Mouse (Mus musculus) lung, embryonic 15.5 days (tissue): ENCODE results near the gene Rps27l. TPM values are rescaled to one million over a fixed set of nuclear protein-coding genes. Genes with fewer than 3 reads are reported as not detected.

Source experiments
- ATAC-seq: fragments of 200-750 bp; cut with Nextera tagmentation; 2 replicates; pipeline ENCODE4 v1.8.0; 2017; ENCODE audit warnings: moderate number of reproducible peaks, borderline replicate concordance; ENCODE audit not compliant: low FRiP score, low TSS enrichment; ENCODE audit errors: extremely low read depth
- H3K27ac ChIP-seq: fragments of 300-500 bp; sonication (generic); 2 replicates; pipeline ENCODE4 v1.5.1; 2015; ENCODE audit warnings: moderate library complexity, mild to moderate bottlenecking, inconsistent platforms
- H3K27me3 ChIP-seq: fragments of 300-500 bp; sonication (generic); 2 replicates; pipeline ENCODE4 v1.6.1; 2015; ENCODE audit warnings: inconsistent platforms
- H3K36me3 ChIP-seq: fragments of 300-500 bp; sonication (generic); 2 replicates; pipeline ENCODE4 v1.6.1; 2015; ENCODE audit warnings: inconsistent platforms
- H3K4me1 ChIP-seq: fragments of 300-500 bp; sonication (generic); 2 replicates; pipeline ENCODE4 v1.6.1; 2015; ENCODE audit warnings: inconsistent platforms
- H3K4me2 ChIP-seq: fragments of 300-500 bp; sonication (generic); 2 replicates; pipeline ENCODE4 v1.6.1; 2015; ENCODE audit warnings: inconsistent platforms, mild to moderate bottlenecking, moderate library complexity
- H3K4me3 ChIP-seq: fragments of 300-500 bp; sonication (generic); 2 replicates; pipeline ENCODE4 v1.5.1; 2015; ENCODE audit warnings: mild to moderate bottlenecking, inconsistent platforms
- H3K9ac ChIP-seq: fragments of 300-500 bp; sonication (generic); 2 replicates; pipeline ENCODE4 v1.6.1; 2015; ENCODE audit warnings: inconsistent platforms
- H3K9me3 ChIP-seq: fragments of 300-500 bp; sonication (generic); 2 replicates; pipeline ENCODE4 v1.6.1; 2016; ENCODE audit warnings: inconsistent platforms
- WGBS: fragments of 180-500 bp; shearing (Covaris S2); methylation state at CpG from one replicate; pipeline ENCODE4 v1.1.7; 2015; 5-methylcytosine and 5-hydroxymethylcytosine counted together
- polyA plus RNA-seq: library from polyadenylated mRNA; unstranded; fragments of >200 nt; fragmentation: Nextera tagmentation; extraction: Ambion mirVana; gene quantifications from 2 replicates; pipeline ENCODE4 v1.2.1, GENCODE M21; 2015

The Rps27l gene
- 602 and 647 TPM in 2 replicates for polyA plus RNA-seq

- Histone ChIP-seq H3K27me3 (no peaks in the 10 kb centered on the region), H3K36me3 (peaks cover 12% of the 10 kb centered on the region), H3K9ac (peak within 1 kb of the TSS; percentile 87), H3K27ac (peak within 1 kb of the TSS; percentile 93), H3K4me2 (peak within 1 kb of the TSS; percentile 76), H3K4me3 (peak within 1 kb of the TSS; percentile 82), H3K4me1 (peaks cover 12% of the 10 kb centered on the region; the same call in 1 of the 2 replicates), H3K9me3 (no peaks in the 10 kb centered on the region)
- WGBS: under 1% methylated on average over 77 of the region's 77 CpGs
- ATAC-seq: peak; percentile 98
Observed at GRCm38 (mm10) chr9:66945647-66946641, at the start of gene Rps27l. Gene Rps27l, plus strand, starts transcription at chr9:66946086.

GRCm38 (mm10) chr9:66896951-66897350, 48.9 kb upstream of the Rps27l start:
- Histone ChIP-seq H3K9me3 (no peaks in the 10 kb centered on the region), H3K27me3 (no peaks in the 10 kb centered on the region), H3K4me2 (no peak overlapping the region), H3K4me1 (peaks cover 6% of the 10 kb centered on the region), H3K27ac (no peak overlapping the region), H3K36me3 (no peaks in the 10 kb centered on the region), H3K4me3 (no peak overlapping the region), H3K9ac (no peak overlapping the region)
- ATAC-seq: no peak
- WGBS: 63% methylated on average over 6 of the region's 6 CpGs

- no peak overlapping the region for H3K27ac ChIP-seq
- 72% methylated on average over 6 of the region's 6 CpGs for WGBS
- no peaks in the 10 kb centered on the region for H3K9me3 ChIP-seq
- no peak for ATAC-seq
- H3K9ac ChIP-seq: no peak overlapping the region
- no peak overlapping the region for H3K4me2 ChIP-seq
- H3K4me1 ChIP-seq: peaks cover 6% of the 10 kb centered on the region
- no peaks in the 10 kb centered on the region for H3K36me3 ChIP-seq
- H3K4me3 ChIP-seq: no peak overlapping the region
- H3K27me3 ChIP-seq: no peaks in the 10 kb centered on the region
Observed at GRCm38 (mm10) chr9:66897851-66898250, 48.0 kb upstream of the Rps27l start.

DNA sequence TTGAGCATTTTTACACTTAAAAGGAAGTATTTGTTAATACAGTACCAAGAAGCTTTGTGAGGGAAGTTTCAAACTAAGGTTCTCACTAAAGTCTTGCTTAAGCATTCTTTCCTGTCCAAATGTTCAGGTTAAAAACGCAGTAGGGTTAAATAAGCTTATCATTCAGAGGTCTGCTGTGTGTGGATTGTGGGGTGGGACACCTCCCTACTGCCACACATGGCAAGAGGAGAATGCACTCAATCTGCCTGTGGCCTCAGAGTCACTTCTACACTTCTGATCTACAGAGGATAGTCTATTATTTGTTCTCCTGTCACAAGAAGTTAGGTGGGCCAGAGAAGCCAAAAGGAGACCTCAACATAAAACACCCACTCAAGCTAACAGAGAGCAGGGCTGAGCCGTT, 46.8 kb upstream of the Rps27l start:
- ATAC-seq: no peak

DNA sequence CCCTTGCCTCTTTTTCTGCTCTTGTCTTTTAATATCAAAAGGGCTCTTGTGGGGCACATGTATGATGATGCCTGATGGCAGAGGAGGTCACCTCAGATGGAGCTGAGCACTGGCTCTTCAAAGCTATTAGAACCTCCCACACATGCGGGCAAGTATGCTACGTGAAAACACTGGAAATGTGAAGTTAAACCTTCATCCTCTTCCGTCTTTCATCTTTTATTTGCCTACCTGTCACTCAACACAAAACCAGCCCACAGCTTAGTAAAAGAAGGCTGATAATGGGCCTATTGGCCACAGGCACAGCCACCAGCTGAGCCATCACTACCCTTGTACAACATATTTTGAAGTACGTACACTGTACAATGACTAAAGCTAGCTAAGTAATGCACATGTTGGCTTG, 46.4 kb upstream of the Rps27l start:
- Histone ChIP-seq H3K27ac (no peak overlapping the region), H3K9me3 (no peaks in the 10 kb centered on the region), H3K4me3 (no peak overlapping the region), H3K4me2 (no peak overlapping the region), H3K9ac (no peak overlapping the region), H3K36me3 (0 out of 2 replicates have a peak, but pooled peaks cover 2% of the 10 kb centered on the region), H3K27me3 (no peaks in the 10 kb centered on the region), H3K4me1 (peaks cover 6% of the 10 kb centered on the region)
- WGBS: 66% methylated on average over 4 of the region's 4 CpGs
- no peak for ATAC-seq

More for the DNA sequence above, 46.8 kb upstream of the Rps27l start:
- no peak overlapping the region for H3K9ac ChIP-seq
- 65% methylated on average over 2 of the region's 2 CpGs for WGBS
- no peak overlapping the region for H3K4me3 ChIP-seq
- H3K9me3 ChIP-seq: no peaks in the 10 kb centered on the region
- H3K27ac ChIP-seq: no peak overlapping the region
- 0 out of 2 replicates have a peak, but pooled peaks cover 2% of the 10 kb centered on the region for H3K36me3 ChIP-seq
- no peak overlapping the region for H3K4me2 ChIP-seq
- no peaks in the 10 kb centered on the region for H3K27me3 ChIP-seq
- peaks cover 6% of the 10 kb centered on the region for H3K4me1 ChIP-seq

DNA sequence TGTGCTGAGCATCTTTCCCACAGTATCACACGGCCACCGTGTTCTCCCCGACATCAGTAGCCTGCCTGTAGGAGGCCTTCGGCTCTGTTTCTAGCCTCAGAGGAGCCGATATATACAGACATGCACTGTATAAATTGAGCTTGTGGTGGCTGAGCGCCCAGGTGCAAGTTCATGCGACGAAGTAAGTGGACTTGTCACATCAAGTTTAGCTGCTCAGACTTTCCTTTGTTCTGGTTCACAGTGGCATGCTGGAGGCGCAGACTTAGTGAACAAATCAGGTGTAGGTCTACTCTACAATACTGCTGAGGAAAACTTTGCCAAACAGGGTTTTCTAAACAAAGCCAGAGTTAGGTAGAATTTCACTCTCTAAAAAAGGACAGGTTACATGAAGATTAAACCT, 39.9 kb upstream of the Rps27l start:
- Histone ChIP-seq H3K36me3 (0 out of 2 replicates have a peak, but pooled peaks cover 2% of the 10 kb centered on the region), H3K4me3 (no peak overlapping the region), H3K4me1 (peaks cover 17% of the 10 kb centered on the region), H3K9ac (no peak overlapping the region), H3K27me3 (no peaks in the 10 kb centered on the region), H3K4me2 (no peak overlapping the region), H3K27ac (no peak overlapping the region), H3K9me3 (no peaks in the 10 kb centered on the region)
- no peak for ATAC-seq
- WGBS: 67% methylated on average over 9 of the region's 9 CpGs

GRCm38 (mm10) chr9:66907126-66907525, 38.8 kb upstream of the Rps27l start:
- 85% methylated on average over 8 of the region's 8 CpGs for WGBS
- no peak for ATAC-seq

DNA sequence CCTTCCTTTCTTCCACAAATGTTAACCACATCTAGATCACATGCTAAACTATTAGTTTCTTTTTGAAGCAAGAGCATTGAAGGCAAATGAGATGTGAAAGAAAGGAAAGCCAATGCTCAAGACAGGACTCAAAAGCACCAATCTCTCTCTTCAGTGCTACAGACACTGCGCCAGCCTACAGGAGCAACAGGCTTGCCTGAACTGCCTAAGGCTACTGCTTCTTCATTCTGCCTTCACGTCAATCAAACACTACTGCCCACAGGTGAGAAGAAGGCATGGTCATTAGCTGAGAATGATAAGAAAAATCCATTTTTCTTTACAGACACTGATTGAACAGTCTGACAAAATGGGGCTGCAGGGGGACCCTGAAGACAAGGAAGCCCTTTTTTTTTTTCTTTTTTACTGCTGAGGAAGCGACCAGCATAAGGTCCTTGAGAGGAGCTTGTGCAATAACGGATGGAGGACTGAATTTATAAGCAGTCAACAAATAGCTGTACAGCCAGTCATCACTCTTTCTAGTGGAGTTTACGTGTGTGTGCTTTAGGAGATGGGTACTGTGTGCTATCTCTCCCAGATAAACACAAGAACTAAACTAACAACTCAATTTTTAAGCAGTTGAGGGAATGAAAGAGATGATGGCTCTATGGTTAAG, 38.0 kb upstream of the Rps27l start:
- no peaks in the 10 kb centered on the region for H3K27me3 ChIP-seq
- peaks cover 17% of the 10 kb centered on the region for H3K4me1 ChIP-seq
- no peak overlapping the region for H3K27ac ChIP-seq
- no peak for ATAC-seq
- H3K36me3 ChIP-seq: 0 out of 2 replicates have a peak, but pooled peaks cover 2% of the 10 kb centered on the region
- WGBS: 74% methylated on average over 5 of the region's 5 CpGs
- H3K4me2 ChIP-seq: no peak overlapping the region
- no peaks in the 10 kb centered on the region for H3K9me3 ChIP-seq
- H3K9ac ChIP-seq: no peak overlapping the region
- no peak overlapping the region for H3K4me3 ChIP-seq

More at GRCm38 (mm10) chr9:66907126-66907525, 38.8 kb upstream of the Rps27l start:
- no peaks in the 10 kb centered on the region for H3K9me3 ChIP-seq
- H3K27me3 ChIP-seq: no peaks in the 10 kb centered on the region
- peaks cover 17% of the 10 kb centered on the region for H3K4me1 ChIP-seq
- H3K9ac ChIP-seq: no peak overlapping the region
- no peak overlapping the region for H3K27ac ChIP-seq
- no peak overlapping the region for H3K4me2 ChIP-seq
- no peak overlapping the region for H3K4me3 ChIP-seq
- 0 out of 2 replicates have a peak, but pooled peaks cover 2% of the 10 kb centered on the region for H3K36me3 ChIP-seq

- ATAC-seq: no peak
- Histone ChIP-seq H3K4me2 (no peak overlapping the region), H3K4me1 (peaks cover 30% of the 10 kb centered on the region), H3K9me3 (no peaks in the 10 kb centered on the region), H3K9ac (no peak overlapping the region), H3K27me3 (no peaks in the 10 kb centered on the region), H3K36me3 (no peaks in the 10 kb centered on the region), H3K27ac (no peak overlapping the region), H3K4me3 (no peak overlapping the region)
- 60% methylated on average over 7 of the region's 7 CpGs for WGBS
Observed at GRCm38 (mm10) chr9:66909922-66910321, 36.0 kb upstream of the Rps27l start.

DNA sequence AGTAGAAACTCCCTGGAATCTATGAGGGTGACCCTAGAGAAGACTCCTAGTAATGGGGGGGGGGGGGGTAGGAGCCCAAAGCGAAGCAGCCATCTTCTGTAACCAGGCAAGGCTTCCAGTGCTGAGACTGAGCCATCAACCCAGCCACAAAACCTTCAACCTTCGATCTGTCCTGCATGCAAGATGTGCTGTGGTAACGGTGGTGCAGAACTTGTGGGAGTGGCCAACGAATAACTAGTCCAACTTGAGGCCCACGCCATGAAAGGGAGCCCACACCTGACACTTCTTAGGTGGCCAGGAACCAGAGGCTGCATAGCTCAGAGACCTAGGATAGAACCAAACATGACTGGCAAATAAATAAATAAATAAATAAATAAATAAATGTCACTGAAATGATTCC, 35.2 kb upstream of the Rps27l start:
- no peak for ATAC-seq
- no peak overlapping the region for H3K4me2 ChIP-seq
- H3K27me3 ChIP-seq: no peaks in the 10 kb centered on the region
- WGBS: 83% methylated on average over 5 of the region's 5 CpGs
- H3K4me1 ChIP-seq: peaks cover 35% of the 10 kb centered on the region
- no peak overlapping the region for H3K9ac ChIP-seq
- no peak overlapping the region for H3K27ac ChIP-seq
- no peaks in the 10 kb centered on the region for H3K36me3 ChIP-seq
- no peaks in the 10 kb centered on the region for H3K9me3 ChIP-seq
- H3K4me3 ChIP-seq: no peak overlapping the region

DNA sequence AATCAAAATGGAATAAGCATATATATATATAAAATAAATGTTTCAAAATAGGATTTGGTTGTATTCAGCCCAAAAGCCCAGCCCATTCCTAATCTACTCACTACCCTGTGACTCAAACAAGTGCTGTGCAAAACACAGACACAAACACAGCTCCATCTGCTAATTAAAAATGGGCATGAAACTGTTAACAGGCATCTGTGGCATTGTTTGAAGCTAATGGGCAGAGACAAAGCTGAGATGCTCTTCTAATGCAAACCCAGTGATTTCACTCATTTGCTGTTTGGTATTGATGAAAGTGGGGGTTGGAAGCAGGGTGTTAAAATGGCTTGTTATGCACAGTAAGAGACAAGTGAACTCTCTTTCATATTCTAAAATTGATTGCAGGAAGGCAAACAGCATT, 33.6 kb upstream of the Rps27l start:
- ATAC-seq: no peak
- Histone ChIP-seq H3K27me3 (no peaks in the 10 kb centered on the region), H3K9ac (no peak overlapping the region), H3K9me3 (no peaks in the 10 kb centered on the region), H3K27ac (no peak overlapping the region), H3K4me1 (peaks cover 47% of the 10 kb centered on the region), H3K4me2 (no peak overlapping the region), H3K4me3 (no peak overlapping the region), H3K36me3 (no peaks in the 10 kb centered on the region)
